Mouse (Mus musculus) left cerebral cortex, adult 2 months (tissue): ENCODE measurements at regions not wholly inside any gene's neighbourhood (a gene's known extent, or its start where the extent isn't known, plus 50 kb on each side); places are given as distances from the start of the nearest gene placed in this dataset.
A peak's percentile ranks its signal among the peaks of the same experiment; 100 is the strongest.

ENCODE experiments used
- DNase-seq, 2 experiments: peaks; one replicate each; pipeline ENCODE4 v3.0.0; 2021 to 2022; ENCODE audit warnings: low spot score in 2 of 2, mixed read lengths in 1 of 2; ENCODE audit errors: extremely low spot score in 1 of 2
- H3K27ac ChIP-seq: fragments of 200-600 bp; 2 replicates; pipeline ENCODE4 v1.8.1; 2022
- H3K4me3 ChIP-seq: fragments of 200-600 bp; 2 replicates; pipeline ENCODE4 v1.8.1; 2022
- CTCF ChIP-seq: fragments of 200-600 bp; IDR thresholded peaks from 2 replicates; pipeline ENCODE4 v1.8.1; 2022; ENCODE audit warnings: antibody characterized with exemption, mild to moderate bottlenecking, moderate library complexity
- intact Hi-C: fragments of 180-260 bp; cut with DNase I; formaldehyde crosslinking; loops from one replicate; pipeline ENCODE4 v1.15.1; 2025

GRCm38 (mm10) chr2:160593035-160593434, 52.7 kb upstream of the Top1 start:
- Histone ChIP-seq H3K4me3 (no peak overlapping the region), H3K27ac (no peak overlapping the region)
- intact Hi-C loops: loop anchor here (1.0 to 10.0 kb wide), 4 partner anchors 1541 to 1798 kb away; partner anchors contain the start of gene Dhx35
- peak; percentile 83 for TF ChIP-seq CTCF
- peak; percentile 69 to 84 for DNase-seq
